Mouse (Mus musculus) retina, postnatal 7 days (tissue): ENCODE results near the gene Ubp1.
"Not testable (repeated sequence)": the region's sequence is repeated elsewhere in the genome, so short reads cannot be mapped to it uniquely, and the experiment has no call there.

ENCODE experiments used
- DNase-seq: peaks from one replicate; pipeline ENCODE4 v3.0.0-alpha.2; 2012; ENCODE audit warnings: low read depth, low spot score

Gene Ubp1

DNA sequence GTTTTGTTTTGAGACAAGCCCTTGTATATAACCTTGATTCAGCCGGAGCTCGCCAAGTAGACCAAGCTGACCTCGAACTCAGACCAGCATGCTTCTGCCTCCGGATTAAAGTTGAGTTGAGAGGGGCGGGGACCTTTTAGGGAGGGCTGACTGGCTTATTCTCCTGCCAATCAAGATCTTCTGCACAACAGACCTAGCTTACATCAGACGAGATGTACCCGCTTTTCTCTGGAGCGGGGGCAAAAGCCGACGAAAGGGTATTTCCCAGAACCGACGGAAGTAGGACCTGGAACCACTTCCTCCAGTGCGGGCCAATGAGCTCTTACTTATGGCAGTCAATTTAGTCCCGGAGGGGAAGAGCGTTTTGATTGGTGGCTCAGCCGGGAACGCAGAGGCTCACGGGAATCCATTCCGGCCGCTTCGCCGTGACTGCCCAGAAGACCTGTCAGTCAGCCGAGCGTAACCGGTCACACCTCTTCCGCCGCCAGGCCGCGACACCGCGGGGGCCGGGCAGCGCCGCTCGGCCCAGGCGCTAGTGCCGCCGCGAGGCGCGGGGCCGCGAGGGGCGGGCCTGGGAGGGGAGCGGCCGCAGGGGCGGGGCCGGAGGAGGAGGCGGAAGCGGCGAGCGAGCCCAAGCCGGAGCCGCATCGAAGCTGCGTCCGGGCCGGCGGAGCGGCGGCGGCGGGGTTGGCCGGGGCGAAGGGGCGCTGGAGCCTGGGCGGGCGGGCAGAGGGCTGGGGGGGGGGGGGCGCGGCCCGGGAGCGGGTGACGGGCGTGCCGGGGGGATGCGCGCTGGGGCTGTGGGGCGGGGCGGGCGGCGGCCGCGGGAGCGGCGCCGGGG lies at the start of gene Ubp1:
Gene Ubp1, plus strand, starts transcription at position 401 of the 841 bp plus-strand sequence.
- peak; percentile 95 for DNase-seq

DNA sequence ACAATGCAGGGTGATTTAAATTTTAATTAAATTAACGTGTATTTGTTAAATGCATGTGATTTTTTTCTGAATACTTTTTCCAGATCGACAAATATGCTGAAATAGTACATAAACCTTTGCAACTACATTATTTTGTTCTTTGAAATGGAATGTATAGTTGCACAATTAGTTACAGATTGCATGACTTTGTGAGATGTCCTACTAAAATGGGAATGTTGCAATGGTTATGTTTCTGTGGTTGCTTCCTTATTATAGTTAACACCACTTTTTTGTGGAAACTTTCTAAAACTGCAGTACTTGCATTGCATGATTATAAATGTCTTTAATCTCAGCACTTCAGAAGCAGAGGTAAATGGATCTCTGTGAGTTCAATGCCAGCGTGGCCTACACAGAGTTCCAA lies 35.8 kb upstream of the Ubp1 start:
- DNase-seq = no peak

DNA sequence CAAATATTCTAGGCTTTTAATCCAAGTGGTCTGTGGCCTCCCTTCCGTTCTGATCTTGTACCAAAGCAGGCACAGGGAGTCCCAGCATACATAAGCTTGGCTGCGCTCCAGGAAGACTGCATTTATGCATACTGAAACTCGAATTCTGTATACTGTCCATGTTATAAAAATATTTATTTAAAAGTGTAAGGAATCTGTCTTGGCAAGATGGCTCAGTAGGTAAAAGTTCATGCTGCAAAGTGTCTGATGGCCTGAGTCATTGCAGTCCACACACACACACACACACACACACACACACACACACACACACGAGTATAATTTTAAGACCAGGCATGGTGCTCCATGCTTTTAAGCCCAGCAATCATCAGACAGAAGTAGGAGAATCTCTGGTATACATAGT lies 27.6 kb upstream of the Ubp1 start:
- DNase-seq = no peak

- not testable (repeated sequence) for DNase-seq
Measured at GRCm38 (mm10) chr9:113904315-113904714, 26.4 kb upstream of the Ubp1 start.

DNA sequence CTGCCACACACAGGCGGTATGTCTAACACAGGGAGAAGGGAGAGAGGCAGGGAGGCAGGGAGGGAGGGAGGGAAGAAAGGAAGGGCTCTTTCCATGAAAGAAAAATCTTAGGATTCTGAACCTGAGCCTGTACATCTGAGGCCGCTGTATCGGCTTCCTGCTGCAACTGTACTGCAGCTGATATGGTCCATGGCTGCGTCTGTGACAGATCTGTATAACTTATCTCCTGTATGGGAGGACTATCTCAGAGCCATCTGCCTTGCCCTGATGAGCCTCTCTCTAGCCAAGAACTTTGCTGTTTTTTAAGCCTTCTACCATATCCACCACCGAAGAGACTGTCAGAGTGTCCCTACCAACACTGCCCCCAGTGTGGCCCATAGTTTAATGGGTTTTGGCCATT lies 14.9 kb upstream of the Ubp1 start:
- no peak for DNase-seq

DNA sequence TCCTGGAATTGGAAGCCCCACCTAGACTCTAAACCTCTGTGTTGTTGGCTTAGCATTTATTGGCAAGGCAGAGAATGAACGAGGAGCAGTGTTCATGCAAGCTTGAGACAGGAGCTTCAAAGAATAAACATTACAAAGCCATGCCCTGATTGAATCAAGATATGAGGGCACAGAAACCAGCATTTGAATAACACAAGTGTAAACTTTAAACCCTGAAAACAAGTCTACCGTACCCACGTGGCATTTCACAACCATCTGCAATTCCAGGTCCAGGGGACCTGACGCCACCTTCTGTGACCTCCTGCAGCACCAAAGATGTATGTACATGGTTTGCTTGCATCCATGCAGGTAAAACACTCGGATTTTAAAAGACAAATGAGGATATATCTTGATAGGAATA lies 8.1 kb upstream of the Ubp1 start:
- DNase-seq = no peak

DNA sequence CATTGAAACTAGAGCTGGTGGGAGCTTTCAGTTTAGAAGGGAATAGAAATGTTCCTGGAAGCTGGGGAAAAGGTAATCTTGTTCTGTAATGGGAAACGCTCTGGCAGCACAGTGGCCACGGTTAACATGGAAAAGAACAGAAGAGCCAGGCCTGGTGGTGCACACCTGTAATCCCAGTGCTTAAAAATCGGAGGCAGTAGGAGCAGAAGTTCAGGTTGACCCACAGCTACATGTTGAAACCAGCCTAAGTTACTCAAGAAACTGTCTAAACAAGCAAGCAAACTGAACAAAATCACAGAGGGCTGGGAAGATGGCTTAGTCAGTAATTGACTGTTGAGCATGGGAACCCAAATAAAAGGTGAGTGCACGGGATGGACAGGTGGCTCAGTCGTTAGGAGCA lies 5.9 kb upstream of the Ubp1 start:
- DNase-seq = no peak

GRCm38 (mm10) chr9:113928591-113928990 lies 2.1 kb upstream of the Ubp1 start:
- no peak for DNase-seq

DNA sequence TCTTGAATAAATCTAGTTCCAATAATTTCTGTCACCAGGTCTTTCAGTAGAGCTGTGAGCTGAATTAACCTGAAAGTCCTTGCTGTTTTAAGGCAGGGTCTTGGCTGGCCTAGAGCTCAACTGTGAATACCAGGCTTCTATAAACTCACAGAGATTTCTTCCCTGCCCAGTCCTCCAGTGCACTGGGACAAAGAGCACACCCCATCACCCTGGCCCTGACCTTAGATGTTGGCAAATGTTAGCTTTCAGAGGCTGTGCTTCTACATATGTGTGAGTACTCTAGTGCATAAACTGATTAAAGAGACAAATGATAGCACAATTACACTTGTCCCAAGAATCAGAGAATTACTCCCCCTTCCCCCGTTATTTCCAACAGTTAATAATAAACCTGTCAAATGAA lies 1.1 kb upstream of the Ubp1 start:
- no peak for DNase-seq

- peak; percentile 8 for DNase-seq
Measured at GRCm38 (mm10) chr9:113931375-113932099, 803 bp downstream of the Ubp1 start.

DNA sequence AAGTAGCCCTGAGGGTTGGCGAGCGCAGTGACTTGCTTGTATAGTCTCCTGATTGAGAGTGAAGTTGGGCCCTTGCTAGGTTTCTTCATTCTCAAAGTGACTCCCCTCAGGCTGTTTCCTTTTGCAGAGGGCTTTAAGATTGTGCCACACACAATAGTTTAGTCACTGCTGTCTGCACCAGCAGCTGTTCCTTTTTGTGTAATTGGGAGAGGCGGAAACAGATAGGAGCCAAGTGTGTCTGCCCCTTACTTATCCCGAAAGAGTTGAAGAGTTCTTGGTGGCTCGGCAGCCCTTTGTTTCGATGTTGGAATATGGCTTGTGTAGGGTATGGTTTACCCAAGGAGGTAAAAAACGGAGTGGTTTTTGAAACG lies 1.4 kb downstream of the Ubp1 start:
- no peak for DNase-seq

- no peak for DNase-seq
Measured at GRCm38 (mm10) chr9:113932501-113932900, 1.8 kb downstream of the Ubp1 start.

DNA sequence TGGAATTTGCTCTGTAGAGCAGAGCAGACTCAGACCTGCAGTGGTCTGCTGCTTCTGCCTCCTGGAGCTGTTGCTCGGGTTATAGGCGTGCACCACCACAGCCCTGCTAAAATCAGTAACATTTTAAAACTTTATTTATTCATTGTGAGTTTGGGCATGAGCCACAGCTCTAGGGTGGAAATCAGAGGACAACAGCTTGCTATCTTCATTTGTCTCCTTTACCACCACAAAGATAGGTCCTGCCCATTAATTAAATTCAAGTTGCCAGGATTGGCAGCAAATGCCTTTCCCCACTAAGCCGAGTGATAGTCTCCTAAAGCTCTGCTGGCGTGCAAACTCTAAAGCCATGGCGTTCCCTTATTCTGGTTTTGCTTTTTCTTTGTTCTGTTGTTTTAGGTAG lies 4.9 kb downstream of the Ubp1 start:
- DNase-seq = no peak

- DNase-seq = no peak
Measured at GRCm38 (mm10) chr9:113939063-113939850, 8.5 kb downstream of the Ubp1 start.

DNA sequence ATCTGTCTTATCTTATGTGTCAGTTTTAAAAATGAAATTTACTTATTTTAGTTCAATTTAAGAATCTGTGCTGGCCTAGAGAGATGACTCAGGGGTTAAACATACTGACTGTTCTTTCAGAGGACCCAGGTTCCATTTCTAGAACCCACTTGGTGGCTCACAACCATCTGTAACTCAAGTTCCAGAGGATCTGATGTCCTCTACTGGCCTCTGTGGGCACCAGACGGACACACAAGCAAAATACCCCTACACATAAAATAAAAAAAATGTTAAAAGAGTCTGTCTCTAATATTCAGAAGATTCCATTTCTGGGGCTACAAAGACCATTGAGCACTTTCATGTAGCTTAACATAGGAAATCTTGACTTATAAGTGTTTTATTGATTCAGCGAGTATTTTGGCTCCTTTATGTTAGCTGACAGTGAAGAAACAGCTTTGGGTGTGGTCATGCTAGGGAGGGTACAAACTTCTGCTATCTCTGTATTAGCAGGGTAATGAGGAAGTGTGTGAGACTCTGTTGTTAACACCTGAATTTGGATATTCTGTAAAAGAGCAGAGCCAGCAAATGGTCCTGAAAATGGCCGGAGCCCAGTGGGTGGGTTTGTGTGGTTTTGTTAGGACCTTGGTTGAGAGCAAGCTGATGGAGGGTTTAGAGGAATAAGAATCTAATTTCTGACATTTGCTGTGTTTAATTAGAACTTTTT lies 10.5 kb downstream of the Ubp1 start:
- no peak for DNase-seq

DNA sequence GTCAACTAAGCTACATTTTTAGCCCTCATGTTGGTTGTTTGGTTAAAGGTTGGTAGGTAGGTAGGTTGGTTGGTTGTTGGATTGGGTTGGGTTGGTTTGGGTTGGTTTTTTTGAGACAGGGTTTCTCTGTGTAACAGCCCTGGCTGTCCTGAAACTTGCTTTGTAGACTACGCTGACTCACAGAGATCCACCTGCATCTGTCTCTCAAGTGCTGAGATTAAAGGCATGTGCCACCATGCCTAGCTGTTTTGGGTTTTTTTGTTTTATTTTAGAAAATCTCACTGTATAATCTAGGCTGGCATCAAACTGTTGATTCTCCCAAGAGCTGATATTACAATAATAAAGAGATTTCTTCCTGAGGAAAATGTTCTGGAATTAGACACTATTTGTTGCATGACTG lies 12.6 kb downstream of the Ubp1 start:
- no peak for DNase-seq

DNA sequence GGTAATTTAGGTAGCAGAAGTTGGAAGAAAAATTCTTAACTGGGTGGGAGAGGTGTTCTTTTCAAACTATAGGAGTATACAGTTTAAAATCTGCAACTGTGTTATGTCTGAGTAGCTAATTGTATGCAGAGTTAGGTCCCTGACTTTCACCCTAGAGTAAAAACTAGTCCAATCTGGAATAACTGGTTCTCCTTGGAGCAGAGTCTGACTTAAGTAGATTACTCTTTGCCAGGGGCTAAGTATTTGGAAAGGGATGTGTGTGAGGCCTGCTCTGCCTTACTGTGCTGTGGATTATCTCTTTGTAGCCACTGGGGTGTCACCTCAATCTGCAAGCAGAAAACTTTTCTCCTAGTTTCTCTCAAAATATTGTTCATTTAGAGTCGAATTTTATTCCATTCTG lies 16.5 kb downstream of the Ubp1 start:
- no peak for DNase-seq

GRCm38 (mm10) chr9:113957777-113958176 lies 27.0 kb downstream of the Ubp1 start:
- no peak for DNase-seq

DNA sequence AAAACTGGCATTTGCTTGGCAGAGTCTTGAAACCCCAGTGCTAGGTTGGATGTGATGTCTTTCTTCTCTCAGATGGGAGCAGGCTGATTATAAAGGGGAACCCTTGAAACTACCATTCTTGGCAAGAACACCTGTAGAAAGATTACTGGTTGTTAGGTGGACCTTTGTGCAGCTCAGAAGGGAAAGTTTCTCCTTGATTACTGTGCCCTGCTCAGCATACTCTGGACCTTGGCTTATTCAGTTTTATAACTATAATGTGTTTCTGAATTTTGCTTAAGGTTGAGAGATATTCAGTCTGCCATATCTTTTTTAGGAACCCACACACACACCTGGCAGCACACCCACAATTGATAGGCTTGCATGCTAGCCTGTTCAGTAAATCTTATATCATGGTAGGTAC lies 33.0 kb downstream of the Ubp1 start:
- no peak for DNase-seq

DNA sequence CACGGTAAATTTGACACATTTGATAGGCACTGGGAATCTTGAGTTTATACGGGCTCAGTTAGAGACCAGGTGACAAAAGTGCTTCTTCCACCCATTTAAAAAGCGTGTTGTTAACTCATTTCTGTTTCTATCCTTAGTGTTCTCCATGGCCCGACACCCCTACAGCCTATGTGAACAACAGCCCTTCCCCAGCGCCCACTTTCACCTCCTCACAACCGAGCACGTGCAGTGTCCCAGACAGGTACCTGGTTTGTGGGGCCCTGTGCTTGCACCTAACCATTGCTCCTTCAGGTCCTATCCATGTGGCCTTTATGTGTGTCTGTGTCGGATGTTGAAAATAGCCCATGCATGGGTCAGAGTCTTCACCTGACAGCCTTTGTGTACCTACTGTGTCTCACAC lies 33.7 kb downstream of the Ubp1 start:
- no peak for DNase-seq

DNA sequence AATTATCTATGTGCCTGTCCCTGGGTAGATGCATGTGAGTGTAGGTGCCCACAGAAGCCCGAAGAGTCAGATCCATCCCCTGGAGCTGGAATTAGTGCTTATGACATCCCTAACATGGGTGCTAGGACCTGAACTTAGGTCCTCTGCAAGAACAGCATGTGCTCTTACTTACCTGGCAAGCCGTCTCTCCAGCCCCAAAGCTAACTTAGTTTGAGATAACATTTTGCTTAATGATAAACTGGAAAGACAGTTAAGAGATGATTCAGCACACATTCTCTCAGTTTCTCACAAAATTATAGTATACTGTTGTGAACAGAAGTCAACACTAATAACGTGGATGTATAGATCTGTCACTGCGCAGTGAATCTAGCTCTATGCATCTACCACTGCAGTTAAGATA lies 36.1 kb downstream of the Ubp1 start:
- no peak for DNase-seq

DNA sequence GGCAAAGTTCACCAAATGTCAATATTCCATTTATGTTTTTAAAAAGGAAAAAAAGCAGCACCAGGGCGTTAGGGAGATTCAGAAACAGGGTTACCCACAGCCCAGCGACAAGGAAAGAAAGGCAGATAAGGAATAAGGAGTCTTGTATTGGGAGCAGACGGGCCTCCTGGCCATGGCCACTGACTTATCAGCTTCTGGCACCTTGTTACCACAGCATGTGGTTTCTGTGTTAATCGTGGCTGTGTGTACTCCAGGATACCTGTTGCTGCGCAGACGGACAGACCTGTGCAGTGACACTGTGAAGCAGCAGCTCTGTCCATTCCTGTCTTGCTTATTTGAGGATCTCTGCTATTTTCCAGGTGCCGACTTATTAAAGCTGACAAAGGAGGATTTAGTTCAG lies 38.2 kb downstream of the Ubp1 start:
- DNase-seq = no peak
